Mouse (Mus musculus) testis, adult 2 months (tissue): Measurements from ENCODE around the gene Asb18.

Experiments
- CTCF ChIP-seq: fragments of 200-500 bp; IDR thresholded peaks from 2 replicates; pipeline ENCODE4 v1.5.1; 2012; ENCODE audit warnings: low read depth, mild to moderate bottlenecking, inconsistent platforms, low read length, moderate library complexity; ENCODE audit not compliant: control insufficient read depth, insufficient read depth, insufficient replicate concordance
- POLR2A ChIP-seq: fragments of 200-500 bp; IDR thresholded peaks from 2 replicates; pipeline ENCODE4 v1.6.1; 2012; ENCODE audit warnings: low read depth, mild to moderate bottlenecking, inconsistent platforms, low read length, moderate library complexity; ENCODE audit not compliant: control insufficient read depth

GRCm38 (mm10) chr1:89931120-89931519 is 83.3 kb downstream of the Asb18 start, which contains the start of gene Gbx2:
- no peak for TF ChIP-seq CTCF
- no peak for TF ChIP-seq POLR2A
